Mouse (Mus musculus) thymus, adult 2 months (tissue): ENCODE data around the gene Gjb4. TPM values are rescaled to one million over a fixed set of nuclear protein-coding genes. Genes with fewer than 3 reads are reported as not detected.

Source experiments
- DNase-seq: peaks from one replicate; pipeline ENCODE4 v3.0.0; 2021
- H3K27ac ChIP-seq: fragments of 200-500 bp; 2 replicates; pipeline ENCODE4 v1.5.1; 2012; ENCODE audit warnings: low read length, control low read depth; ENCODE audit not compliant: control insufficient read depth, insufficient read depth
- H3K27me3 ChIP-seq: fragments of 200-500 bp; 2 replicates; pipeline ENCODE4 v1.6.1; 2012; ENCODE audit warnings: mild to moderate bottlenecking, low read length, moderate library complexity, mixed read lengths; ENCODE audit not compliant: control insufficient read depth, insufficient read depth
- H3K36me3 ChIP-seq: fragments of 200-500 bp; 2 replicates; pipeline ENCODE4 v1.6.1; 2012; ENCODE audit warnings: mild to moderate bottlenecking, low read length, moderate library complexity; ENCODE audit not compliant: control insufficient read depth, insufficient read depth
- H3K4me1 ChIP-seq: fragments of 200-500 bp; replicated peaks from 2 replicates; pipeline ENCODE4 v1.6.1; 2012; ENCODE audit warnings: low read length; ENCODE audit not compliant: control insufficient read depth, insufficient read depth
- H3K4me3 ChIP-seq: fragments of 200-500 bp; 2 replicates; pipeline ENCODE4 v1.5.1; 2012; ENCODE audit warnings: mild to moderate bottlenecking, low read length, control low read depth, moderate library complexity; ENCODE audit not compliant: control insufficient read depth, insufficient read depth
- CTCF ChIP-seq: fragments of 200-500 bp; IDR thresholded peaks from 2 replicates; pipeline ENCODE4 v1.5.1; 2012; ENCODE audit warnings: mild to moderate bottlenecking, control low read depth, low read length, moderate library complexity, borderline replicate concordance; ENCODE audit not compliant: control insufficient read depth, poor library complexity, insufficient read depth; ENCODE audit errors: extremely low read depth
- POLR2A ChIP-seq: fragments of 200-500 bp; IDR thresholded peaks from 2 replicates; pipeline ENCODE4 v1.6.1; 2012; ENCODE audit warnings: mild to moderate bottlenecking, low read length, control low read depth, moderate library complexity; ENCODE audit not compliant: control insufficient read depth, poor library complexity, insufficient read depth; ENCODE audit errors: extremely low read depth
- WGBS: fragments of 180-500 bp; shearing (Covaris S2); methylation state at CpG from one replicate; pipeline ENCODE4 v1.1.7; 2018; 5-methylcytosine and 5-hydroxymethylcytosine counted together
- polyA plus RNA-seq: library from polyadenylated mRNA; depleted of rRNA; stranded (reverse); fragments of >200 nt; gene quantifications from 2 replicates; pipeline ENCODE4 v1.2.3, GENCODE M21; 2012

Gjb4 gene
- polyA plus RNA-seq, 1 experiment, result 0.49 TPM

DNA sequence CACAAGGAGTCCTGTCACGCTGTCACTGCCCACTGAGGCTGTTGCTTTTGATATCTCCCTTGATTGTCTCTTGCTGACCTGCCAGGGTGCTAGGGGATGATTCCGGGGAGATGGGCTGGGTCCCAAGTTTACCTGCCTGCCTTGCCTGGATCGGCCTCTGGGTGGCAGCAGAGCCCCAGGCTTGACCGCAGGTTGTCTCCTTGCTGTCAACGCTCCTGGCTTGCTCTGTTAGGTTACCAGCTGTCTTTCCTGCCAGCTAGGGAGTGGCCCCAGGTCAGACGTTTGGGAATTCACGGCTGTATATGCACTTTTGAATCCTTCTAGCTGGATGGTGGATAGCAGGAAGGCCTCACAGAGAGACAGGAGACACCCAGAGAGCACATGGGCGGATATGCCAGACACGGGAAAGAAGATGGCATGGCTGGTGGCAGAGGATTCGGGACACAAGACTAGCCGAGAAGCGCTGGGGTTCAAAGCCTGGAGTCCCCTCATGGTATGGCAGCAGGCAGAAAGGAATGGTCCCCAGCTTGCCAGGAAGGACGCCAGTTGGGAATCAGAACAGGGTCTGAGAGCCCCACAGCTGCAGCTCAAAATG lies 14.6 kb upstream of the Gjb4 start:
- Histone ChIP-seq H3K36me3 (no peaks in the 10 kb centered on the region), H3K4me1 (no peaks in the 10 kb centered on the region), H3K27ac (no peak overlapping the region), H3K4me3 (no peak overlapping the region), H3K27me3 (no peaks in the 10 kb centered on the region)
- WGBS, result 35% methylated on average over 13 of the region's 13 CpGs
- peak; percentile 63 for DNase-seq
- TF ChIP-seq POLR2A, result no peak
- peak; percentile 79 for TF ChIP-seq CTCF

GRCm38 (mm10) chr4:127365834-127366233 lies 12.0 kb upstream of the Gjb4 start:
- no peak overlapping the region for H3K27ac ChIP-seq
- no peak overlapping the region for H3K4me3 ChIP-seq
- 94% methylated on average over 4 of the region's 4 CpGs for WGBS
- TF ChIP-seq POLR2A, result no peak
- no peak for TF ChIP-seq CTCF
- H3K27me3 ChIP-seq, result no peaks in the 10 kb centered on the region
- no peaks in the 10 kb centered on the region for H3K4me1 ChIP-seq
- DNase-seq, result no peak
- H3K36me3 ChIP-seq, result no peaks in the 10 kb centered on the region

DNA sequence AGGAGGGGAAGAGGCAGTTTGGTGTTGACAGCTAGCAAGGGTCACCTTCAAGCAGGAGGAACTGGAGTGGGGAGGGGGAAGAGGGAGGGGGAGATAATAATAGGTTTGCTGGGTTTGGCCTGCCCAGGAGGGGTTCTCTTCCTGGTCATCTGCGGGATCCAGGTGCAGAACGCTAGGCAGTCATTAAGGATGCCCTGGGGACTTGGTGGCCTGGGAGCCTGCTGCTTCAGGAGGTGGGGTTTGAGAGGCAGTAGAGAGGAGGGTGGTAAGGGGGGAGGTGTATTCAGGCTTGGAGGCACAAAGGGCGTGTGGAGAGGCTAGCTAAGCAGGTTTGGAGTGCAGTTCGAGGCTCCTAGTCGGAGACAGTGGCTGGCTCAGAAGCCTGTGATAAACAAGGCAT lies 11.6 kb upstream of the Gjb4 start:
- no peak for DNase-seq
- Histone ChIP-seq H3K4me1 (no peaks in the 10 kb centered on the region), H3K36me3 (no peaks in the 10 kb centered on the region), H3K4me3 (no peak overlapping the region), H3K27ac (no peak overlapping the region), H3K27me3 (no peaks in the 10 kb centered on the region)
- 71% methylated on average over 5 of the region's 5 CpGs for WGBS
- TF ChIP-seq POLR2A, result no peak
- TF ChIP-seq CTCF, result no peak

GRCm38 (mm10) chr4:127364431-127364830 lies 10.6 kb upstream of the Gjb4 start:
- no peak overlapping the region for H3K4me3 ChIP-seq
- H3K4me1 ChIP-seq, result no peaks in the 10 kb centered on the region
- H3K27me3 ChIP-seq, result no peaks in the 10 kb centered on the region
- TF ChIP-seq POLR2A (no peak), CTCF (no peak)
- 93% methylated on average over 6 of the region's 6 CpGs for WGBS
- DNase-seq, result no peak
- H3K27ac ChIP-seq, result no peak overlapping the region
- no peaks in the 10 kb centered on the region for H3K36me3 ChIP-seq

DNA sequence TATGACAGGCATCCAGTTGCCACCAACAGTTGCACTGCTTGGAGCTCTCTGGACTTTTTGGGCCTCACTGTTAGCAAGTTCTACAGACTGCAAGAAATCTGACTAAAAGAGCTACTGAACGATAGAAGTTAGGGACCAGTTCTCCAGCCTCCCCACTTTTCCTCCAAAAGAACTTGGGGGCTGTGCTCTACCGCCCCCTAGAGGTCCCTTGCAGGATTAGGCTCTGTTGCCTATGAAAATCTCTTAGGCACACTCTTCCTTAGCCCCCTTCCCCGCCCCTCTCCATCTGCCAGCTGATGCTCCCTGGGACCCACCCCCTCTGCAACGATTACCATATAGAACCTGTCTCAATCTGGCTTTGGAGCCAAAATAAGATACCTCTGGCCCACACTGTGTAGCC lies 9.4 kb upstream of the Gjb4 start:
- H3K4me1 ChIP-seq, result no peaks in the 10 kb centered on the region
- H3K27ac ChIP-seq, result no peak overlapping the region
- TF ChIP-seq CTCF (no peak), POLR2A (no peak)
- H3K4me3 ChIP-seq, result no peak overlapping the region
- H3K36me3 ChIP-seq, result no peaks in the 10 kb centered on the region
- no peaks in the 10 kb centered on the region for H3K27me3 ChIP-seq
- no peak for DNase-seq
- WGBS, result 65% methylated on average over 4 of the region's 4 CpGs

DNA sequence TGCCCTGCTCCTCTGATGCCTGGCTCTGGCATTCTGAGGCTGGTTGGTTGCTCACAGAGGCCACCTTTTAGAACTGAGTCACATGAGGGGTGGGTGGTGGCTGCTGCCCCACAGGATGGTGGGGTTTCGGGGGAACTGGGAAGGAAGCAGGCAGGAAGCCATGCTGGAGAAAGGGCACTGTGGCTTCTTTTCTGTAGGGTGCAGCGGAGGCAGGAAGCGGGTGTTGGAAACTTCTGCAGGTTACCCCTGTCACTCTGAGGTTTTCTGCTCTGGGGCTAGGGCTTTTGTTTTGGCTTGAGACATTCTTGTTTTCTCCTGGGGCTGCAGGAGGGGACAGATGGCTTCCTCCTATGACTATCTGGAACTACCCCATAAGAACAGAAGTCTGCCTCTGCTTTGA lies 8.6 kb upstream of the Gjb4 start:
- no peak overlapping the region for H3K4me3 ChIP-seq
- no peaks in the 10 kb centered on the region for H3K4me1 ChIP-seq
- no peak overlapping the region for H3K27ac ChIP-seq
- WGBS, result 6% methylated on average over 3 of the region's 3 CpGs
- no peaks in the 10 kb centered on the region for H3K36me3 ChIP-seq
- H3K27me3 ChIP-seq, result no peaks in the 10 kb centered on the region
- DNase-seq, result no peak
- TF ChIP-seq POLR2A (no peak), CTCF (no peak)

- Histone ChIP-seq H3K4me3 (no peak within 1 kb of the TSS), H3K27ac (no peak within 1 kb of the TSS)
- no peak for DNase-seq
Observed at GRCm38 (mm10) chr4:127358018-127358417, 4.1 kb upstream of the Gjb4 start, which contains the start of gene Gjb5. Gjb5 (minus strand) TSS chr4:127358181.

More at GRCm38 (mm10) chr4:127358018-127358417, 4.1 kb upstream of the Gjb4 start, which contains the start of gene Gjb5:
- Histone ChIP-seq H3K27me3 (no peaks in the 10 kb centered on the region), H3K4me1 (no peaks in the 10 kb centered on the region), H3K36me3 (no peaks in the 10 kb centered on the region)
- 82% methylated on average over 5 of the region's 5 CpGs for WGBS
- TF ChIP-seq POLR2A, result no peak
- no peak for TF ChIP-seq CTCF
